Mouse (Mus musculus) megakaryocyte, embryonic 14.5 days (primary cell): ENCODE results near the gene Pbxip1.

Source experiments
- FLI1 ChIP-seq: IDR thresholded peaks from 2 replicates; pipeline ENCODE4 v1.6.1; 2012; ENCODE audit warnings: low read length, inconsistent platforms, mixed read lengths
- GATA1 ChIP-seq: IDR thresholded peaks from 3 replicates; pipeline ENCODE4 v1.6.1; 2012; ENCODE audit warnings: mixed read lengths, low read length, inconsistent platforms, borderline replicate concordance

GRCm38 (mm10) chr3:89482249-89482648 is 45.7 kb downstream of the Pbxip1 start:
- TF ChIP-seq FLI1 = no peak
- TF ChIP-seq GATA1 = no peak
